Mouse (Mus musculus) heart, adult 2 months (tissue): Measurements from ENCODE around the gene Hes6.

Experiments used
- CTCF ChIP-seq: fragments of 200-600 bp; IDR thresholded peaks from 2 replicates; pipeline ENCODE4 v1.8.1; 2022; ENCODE audit warnings: antibody characterized with exemption, mild to moderate bottlenecking, moderate library complexity
- POLR2A ChIP-seq: fragments of 200-500 bp; IDR thresholded peaks from 2 replicates; pipeline ENCODE4 v1.6.1; 2011; ENCODE audit warnings: mild to moderate bottlenecking, low read depth, low read length, control low read depth; ENCODE audit not compliant: insufficient read depth

- TF ChIP-seq POLR2A = no peak
- no peak for TF ChIP-seq CTCF
Measured at GRCm38 (mm10) chr1:91439776-91440175, 25.9 kb upstream of the Hes6 start.
